Mouse (Mus musculus) heart, adult 9 months (tissue): Measurements from ENCODE around the gene Dand5.
"Not testable (repeated sequence)": the region's sequence is repeated elsewhere in the genome, so short reads cannot be mapped to it uniquely, and the experiment has no call there.

Source experiments
- DNase-seq, 2 experiments: peaks; one replicate each; pipeline ENCODE4 v3.0.0; 2022; ENCODE audit warnings: low spot score in 2 of 2

Dand5 gene

DNA sequence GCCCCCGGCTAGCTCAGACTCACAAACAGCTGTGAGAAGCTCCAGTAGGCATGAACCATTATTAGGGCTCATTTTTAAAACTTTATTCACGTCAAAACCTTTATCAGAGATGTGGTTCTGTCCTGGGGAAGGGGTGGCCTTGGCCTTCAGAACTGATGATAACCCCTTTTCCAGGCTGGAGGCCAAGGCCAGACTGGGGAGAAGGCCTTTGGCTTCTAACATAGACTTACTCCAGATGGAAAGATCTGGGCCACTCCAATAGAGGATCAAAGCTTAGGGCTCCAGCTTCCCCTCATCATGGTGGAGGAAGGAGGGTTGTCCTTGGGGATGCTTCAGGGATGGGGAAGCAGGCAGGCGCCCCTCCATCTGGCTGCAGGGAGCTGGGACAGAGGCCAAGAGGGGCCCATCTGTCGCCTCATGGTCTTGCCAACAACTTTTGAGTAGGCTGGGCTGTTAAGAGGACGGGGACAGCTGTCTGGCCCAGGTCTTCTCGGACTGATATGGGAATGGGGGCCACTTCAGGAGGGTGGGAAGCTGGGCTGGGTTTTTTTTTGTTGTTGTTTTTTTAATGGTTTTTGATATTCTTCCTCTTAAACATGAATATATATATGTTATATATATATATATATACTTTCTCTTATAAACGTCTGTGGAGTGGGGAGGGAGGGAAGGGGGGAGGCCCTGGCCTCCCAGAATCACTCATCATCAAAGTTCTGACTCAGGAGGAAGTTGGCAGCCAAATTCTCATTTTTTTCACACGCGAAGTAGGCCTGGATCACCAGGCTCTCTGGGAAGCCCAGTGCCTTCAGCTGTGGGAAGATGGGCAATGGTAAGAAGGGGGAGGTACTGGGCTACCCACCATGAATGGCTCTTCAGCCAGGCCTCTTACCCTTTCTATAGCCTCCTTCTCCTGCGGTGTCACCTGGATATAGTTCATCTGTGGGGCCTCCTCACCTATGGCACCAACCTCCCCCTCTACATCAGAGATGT lies 12.5 kb upstream of the Dand5 start:
- DNase-seq = no peak

DNA sequence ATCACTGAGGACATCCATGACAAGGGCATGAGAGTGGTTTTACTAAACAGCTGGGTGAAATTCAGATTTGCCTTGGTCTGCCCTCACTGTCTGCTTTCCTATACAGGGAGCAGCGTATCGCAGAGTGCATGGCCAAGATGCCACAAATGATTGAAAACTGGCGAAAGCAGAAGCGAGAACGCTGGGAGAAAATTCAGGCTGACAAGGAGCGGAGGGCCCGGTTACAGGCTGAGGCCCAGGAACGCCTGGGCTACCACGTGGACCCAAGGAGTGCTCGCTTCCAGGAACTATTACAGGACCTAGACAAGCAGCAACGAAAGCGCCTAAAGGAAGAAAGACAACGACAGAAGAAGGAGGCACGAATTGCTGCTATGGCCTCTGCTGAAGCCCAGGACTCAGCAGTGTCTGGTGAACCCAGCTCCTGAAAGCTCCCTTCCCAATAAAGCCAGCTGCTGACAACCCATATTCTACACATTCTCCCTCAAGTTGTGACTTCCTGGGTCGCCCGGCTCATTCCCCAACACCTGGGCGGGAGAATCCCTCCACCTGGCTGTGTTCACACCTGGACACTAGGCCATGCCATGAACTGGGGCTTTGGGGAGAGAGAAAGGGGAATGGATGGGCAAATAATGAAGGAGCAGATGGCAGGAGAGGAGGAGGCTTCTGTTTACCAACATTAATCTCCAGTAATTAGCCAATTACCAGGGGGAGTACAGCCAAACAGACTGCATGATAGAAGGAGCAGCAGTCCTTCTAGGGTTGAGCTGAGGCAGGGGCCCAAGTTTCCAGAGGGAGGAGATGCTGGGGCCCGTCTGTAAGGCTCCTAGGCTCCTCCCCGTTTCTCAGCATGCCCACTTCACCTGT lies 11.6 kb upstream of the Dand5 start:
- no peak for DNase-seq

DNA sequence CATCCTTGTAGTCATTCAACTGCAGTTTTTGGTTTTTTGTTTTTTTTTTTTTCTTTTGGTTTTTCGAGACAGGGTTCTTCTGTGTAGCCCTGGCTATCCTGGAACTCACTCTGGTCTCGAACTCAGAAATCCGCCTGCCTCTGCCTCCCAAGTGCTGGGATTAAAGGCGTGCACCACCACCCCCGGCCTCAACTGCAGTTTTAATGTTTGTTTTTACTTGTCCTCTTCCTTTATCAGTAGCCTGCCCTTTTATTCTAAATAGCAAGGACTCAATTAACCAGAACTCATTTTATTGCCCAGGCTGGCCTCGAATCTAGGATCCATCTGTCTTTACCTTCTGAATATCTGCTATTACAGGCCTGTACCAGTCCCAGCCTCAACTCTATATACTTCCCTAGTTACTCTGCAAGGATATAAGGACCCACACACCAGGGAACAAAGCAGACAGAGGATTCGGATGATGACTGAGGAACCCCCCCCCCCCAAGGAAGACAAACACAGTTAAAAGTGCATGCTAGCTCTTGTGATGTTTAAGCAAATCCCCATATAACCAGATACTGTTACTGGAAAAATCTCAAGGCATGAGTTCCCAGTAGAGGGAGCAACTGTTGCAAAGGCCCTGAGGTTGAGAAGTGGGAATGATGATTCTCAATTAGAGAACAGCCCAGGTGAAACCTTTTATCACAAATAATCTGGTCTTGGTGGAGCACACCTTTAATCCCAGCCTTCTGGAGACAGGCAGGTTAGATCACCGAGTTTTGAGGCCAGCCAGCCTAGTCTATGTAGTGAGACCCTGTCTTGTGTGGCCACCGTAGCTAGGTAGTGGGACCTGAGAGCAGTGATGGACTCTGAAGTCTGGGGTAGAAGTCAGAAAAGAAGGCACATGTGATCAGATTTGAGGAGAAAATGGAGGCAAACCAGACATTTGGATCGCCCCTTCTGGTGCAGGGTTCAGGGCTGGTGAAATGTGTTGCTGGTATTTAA lies 10.4 kb upstream of the Dand5 start:
- no peak for DNase-seq

DNA sequence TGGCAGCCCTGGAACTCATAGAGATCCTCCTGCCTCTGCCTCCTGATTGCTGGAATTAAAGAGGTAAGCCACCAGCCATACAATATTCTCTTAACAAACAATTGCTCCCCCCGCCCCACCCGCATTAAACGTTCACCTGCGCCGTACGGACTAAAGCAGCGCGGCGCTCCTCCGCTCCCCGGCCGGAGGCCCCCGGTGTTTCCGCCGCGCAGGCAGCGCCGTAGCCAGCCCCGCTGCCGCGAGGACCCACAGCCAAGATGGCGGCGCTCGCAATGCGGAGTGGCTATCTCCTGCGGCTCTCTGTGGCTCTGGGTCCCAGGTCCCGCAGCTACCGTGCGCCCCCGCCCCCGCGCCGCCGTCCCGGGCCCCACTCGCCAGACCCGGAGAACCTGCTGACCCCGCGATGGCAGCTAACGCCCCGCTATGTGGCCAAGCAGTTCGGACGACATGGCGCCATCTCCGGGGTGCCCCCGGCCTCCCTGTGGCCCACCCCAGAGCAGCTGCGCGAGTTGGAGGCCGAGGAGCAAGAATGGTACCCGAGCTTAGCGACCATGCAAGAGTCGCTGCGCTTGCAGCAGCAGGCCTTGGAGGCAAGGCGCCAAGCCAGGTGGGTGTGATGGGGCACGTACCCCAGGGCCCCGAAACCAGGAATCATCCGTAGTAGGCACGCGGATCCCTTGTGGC lies 9.6 kb upstream of the Dand5 start:
- peak; percentile 74 to 83 for DNase-seq

DNA sequence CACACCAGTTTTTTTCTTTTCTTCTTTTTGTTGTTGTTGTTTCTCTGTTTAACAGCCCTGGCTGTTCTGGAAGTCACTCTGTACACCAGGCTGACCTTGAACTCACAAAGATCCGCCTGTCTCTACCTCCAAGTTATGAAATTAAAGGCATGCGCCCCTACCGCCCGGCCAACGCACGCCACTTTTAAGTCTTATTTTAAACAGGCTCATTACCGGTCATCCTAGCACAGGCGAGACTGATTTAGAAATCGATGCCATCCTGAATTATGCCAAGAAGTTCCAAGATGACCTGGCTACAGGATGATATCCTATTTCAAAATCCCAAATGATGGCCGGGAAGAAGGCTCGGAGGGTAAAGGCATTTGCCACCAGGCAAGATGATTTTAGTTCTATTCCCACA lies 8.9 kb upstream of the Dand5 start, which contains the start of gene Gadd45gip1:
TSS of gene Gadd45gip1 (plus strand) at position 33 of the 400 bp plus-strand sequence.
- peak; percentile 49 to 58 for DNase-seq

DNA sequence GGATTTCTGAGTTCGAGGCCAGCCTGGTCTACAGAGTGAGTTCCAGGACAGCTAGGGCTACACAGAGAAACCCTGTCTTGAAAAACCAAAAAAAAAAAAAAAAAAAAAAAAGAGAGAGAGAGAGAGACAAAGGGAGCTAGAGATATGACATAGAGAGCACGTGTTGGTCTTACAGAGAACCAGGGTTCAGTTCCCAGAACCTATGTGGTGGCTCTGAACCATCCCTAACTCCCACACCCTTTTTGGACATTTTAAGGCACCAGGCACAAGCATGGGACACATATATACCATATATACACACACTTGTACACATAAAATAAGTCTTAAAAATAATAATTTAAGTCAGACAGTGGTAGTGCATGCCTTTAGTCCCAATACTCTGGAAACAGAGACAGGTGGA lies 3.9 kb upstream of the Dand5 start:
- not testable (repeated sequence) for DNase-seq

DNA sequence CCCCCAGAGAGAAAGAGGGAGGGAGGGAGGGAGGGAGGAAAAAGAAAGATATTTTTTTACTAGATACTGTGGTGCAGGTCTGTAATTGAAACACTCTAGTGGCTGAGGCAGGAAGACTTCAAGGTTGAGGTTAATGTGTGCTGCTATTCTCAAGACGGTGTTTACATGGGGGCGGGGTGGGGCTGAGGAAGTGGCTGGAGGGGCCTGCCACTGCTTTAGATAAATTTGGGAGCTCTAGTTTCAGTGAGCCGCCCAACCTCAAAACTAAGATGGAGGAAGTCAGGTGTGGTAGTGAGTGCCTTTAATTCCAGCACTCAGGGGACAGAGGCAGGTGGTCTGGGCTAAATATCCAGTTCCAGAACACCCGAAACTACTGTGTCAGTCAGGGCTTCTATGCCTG lies 3.0 kb upstream of the Dand5 start:
- no peak for DNase-seq

DNA sequence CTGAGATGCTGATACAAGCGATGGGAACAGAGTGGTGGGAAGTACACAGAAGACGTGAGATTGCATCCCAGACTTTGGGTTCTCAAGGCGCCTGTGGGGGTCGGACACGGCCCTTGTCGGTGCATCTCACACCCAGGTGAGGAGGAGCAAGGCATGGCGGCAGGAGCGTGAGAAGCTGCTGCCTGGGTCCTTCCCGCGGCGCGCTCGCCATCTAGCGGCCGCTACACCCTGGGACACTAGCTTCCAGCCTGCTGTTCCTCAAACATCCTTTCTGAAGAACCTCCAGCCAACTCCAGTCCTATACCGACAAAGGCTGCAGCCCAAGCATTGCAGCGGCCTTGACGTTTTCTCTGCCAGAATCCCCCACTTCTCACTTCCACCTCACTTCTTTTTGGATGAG lies 1.0 kb upstream of the Dand5 start:
- DNase-seq = no peak

DNA sequence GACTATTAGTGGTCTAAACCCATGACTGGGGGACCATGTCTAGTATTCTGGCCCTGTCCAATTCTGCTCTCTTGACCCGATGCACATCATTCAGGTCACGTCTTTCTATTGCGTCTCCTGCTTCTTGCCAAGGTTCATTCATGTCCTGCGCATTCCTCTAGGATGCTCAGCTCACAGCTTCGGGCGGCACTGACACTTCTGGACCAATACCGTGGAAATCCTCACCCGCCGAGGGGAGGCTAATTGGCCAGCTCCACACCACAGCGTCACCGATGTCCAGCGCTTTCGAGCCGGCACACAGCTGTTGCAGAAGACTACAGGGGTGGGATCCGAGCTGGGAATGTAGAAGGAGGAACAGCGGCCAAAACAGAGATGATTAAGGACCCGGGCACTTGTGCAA lies 6.5 kb downstream of the Dand5 start:
- no peak for DNase-seq

DNA sequence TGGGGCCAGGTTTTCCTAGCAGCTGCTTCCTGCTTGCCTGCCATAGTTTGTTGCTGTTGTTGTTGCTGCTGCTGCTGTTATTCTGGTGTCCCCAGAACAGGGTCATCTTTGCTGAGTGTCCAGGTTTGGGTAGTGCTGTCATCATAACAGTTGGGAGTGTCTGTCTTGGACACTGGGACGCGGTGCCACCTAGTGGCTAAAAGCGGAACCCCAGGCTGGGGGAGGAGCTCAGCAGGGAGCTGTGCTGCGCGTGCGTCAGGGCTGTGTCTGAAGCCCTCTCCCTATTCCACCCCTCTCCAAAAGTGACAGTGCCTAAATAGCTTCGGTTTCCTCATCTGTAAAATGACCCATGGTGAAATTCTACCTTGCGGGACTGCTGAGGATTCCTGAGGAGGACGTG lies 7.1 kb downstream of the Dand5 start:
- peak; percentile 91 to 95 for DNase-seq

DNA sequence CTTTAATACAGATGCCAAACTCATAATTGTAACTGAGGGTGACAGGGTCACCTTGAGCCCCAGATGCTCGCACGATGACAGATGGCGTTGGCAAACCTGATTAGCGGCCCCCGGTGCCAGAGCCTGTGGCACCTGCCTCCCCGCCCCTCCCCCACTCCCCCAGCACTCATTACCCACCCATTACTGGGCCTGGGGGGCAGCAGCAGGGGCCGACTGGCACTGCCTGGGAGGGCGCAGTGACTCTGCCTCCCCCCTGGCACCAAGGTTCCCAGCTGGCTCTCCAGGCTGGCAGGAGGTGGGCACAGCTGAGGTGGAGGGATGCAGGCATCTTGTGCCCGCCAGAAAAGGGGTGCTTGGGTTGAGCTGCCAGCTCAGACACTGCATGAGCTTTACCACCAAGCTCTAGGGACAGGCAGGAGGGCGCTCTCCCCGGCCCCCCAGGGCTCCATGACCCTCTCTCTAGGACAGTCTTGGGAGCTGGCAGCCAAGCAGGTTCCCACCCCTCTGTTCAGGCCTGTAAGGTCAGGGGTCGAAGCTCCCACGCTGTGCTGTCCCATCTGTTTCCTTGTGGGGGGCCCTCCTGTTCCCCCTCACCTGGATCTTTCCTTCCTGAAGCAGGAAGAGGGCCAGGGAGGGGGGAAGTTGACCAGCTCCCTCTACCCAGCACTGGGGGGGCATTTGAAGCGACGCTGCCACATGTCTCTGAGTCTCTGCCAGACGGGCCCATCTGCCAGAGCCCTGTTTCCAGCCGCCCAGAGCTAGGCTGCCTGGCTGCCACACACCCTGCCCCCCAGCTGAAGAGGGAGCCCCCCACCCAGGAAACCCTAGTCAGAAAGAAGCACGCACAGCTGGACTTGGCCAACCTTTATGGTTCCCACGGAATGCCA lies 7.8 kb downstream of the Dand5 start:
- no peak for DNase-seq

DNA sequence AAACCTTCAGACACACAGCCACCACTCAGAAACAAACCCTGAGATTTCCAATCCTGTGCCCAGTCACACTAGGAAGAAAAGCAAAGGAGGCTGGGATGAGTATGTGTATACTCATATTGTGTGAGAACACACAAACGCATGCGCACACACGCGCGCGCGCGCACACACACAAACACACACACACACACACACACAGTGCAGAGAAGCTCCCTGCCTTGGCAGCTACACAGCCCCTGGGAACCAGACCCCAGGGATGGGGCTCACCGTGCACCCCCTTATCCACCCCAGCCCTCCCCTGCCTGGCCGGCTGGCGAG lies 8.4 kb downstream of the Dand5 start:
- no peak for DNase-seq

DNA sequence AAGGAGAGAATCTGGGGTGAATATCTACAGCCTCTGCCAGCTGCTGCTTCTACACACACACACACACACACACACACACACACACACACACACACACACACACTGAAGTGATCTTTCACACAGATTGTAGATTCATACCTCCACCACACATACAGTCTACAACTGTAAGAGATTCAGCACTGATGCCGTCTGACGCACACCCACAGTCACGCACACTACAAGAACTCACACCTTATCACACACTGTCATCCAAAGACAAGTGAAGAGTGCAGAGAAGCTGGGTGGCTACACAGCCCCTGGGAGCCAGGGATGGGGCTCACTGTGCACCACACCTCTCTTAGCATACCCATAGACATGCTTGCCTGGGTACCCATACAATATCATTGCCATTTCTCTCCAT lies 8.8 kb downstream of the Dand5 start:
- DNase-seq = no peak

DNA sequence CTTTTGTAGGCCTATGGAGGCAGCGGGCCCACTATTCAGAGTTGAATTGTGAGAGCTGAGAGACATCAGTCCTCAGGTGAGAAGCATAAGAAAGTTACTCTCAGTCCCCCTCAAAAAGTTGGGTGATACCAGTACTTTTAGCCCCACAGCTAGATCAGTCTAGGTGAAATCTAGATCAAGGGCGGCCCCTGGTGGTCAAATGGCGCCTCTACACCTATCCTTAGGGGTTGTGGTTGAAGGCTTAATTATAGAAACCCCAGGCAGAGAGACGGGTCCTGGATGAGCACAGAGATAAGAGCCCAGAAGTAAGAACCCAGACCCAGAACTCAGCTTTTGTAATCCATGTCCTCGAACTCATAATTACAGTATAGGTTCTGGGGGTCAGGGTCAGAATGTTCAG lies 9.6 kb downstream of the Dand5 start:
- peak; percentile 64 to 83 for DNase-seq

DNA sequence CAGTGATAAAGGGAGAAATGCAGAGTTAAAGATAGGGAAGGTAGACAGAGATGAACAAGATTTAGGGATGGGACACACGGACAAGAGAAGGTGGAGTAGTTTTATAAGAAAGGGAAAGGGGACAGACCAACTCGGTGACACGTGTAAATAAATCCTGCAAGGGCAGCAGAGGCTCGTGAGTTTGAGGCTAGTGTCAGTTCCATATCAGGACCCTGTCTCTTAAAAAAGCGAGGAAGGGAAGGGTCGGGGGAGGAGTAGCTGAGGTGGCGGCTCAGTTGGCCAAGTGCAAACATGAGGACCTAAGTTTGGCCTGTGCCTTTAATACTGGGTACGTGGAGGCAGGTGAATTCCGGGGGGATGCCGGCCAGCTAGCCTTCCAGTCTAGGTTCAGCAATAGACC lies 11.3 kb downstream of the Dand5 start:
- no peak for DNase-seq

DNA sequence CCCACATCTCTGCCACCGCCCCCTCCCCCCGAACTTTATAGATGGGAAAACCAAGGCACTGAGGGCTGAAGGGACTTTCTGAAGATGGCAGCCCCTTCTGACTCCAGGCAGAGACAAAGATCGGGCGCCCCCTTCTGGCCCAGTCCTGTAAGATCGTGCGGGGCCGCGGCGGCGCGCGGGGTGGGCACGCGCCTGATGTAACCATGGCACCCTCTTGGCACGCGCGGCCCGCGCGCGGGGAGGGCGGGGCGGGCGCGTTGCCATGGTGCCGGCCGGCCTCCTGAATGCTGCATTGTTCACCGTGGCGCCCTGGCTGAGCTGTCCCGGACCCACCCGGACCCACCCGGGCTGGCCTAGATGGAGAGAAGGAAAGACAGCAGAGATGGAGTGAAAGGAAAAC lies 11.7 kb downstream of the Dand5 start:
- DNase-seq = peak; percentile 85 to 91

DNA sequence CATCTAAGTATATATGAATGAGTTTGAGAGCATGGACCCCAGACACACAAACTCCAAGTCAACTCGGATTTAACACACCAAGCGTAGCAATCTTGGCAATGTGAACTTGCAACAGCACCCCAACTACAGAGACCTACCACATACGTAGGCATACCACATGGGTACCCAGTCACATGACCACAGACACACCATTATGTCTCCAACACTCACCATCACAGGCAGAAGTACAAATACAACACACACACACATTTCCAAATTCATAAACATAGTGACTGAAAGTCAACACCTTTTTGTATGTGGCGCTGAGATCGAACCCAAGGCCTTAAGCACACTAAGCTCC lies 12.7 kb downstream of the Dand5 start:
- no peak for DNase-seq

DNA sequence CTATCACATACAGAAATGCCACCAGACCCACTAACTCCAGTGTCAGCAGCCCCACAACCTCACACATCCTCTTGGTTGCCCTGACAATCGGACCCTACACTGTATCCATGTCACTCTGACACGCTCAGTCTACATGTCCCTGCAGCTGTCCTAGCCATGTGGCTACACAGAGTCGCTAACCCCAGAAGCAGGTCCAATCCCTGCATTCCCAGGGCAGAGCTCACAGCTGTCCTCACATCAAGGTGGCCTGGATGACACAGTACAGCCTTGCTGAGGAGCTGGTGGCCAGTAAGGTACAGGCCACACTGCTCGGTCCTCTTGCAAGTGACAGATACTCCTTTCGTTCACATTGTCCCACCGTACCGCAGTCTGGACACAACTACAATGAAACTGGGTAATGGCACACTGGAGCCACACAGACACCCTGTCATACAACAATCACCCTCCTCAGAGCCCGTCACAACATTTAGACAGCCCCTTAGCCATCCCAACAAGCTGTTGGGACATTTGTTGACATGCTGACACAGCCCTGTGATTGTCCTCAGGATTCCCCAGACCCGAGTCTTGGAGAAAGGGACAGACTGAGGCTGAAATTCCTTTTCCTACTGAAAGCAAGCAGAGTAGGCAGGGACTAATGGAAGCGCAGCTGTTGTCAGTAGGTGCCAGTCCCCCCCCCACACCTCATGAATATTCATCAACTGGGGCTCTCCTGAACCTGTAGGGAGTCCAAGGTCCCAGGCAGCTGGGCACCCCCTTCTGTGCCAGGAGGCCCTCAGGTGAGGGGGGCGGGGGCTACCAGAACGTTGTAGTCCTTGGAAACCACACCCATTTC lies 13.3 kb downstream of the Dand5 start:
- no peak for DNase-seq

DNA sequence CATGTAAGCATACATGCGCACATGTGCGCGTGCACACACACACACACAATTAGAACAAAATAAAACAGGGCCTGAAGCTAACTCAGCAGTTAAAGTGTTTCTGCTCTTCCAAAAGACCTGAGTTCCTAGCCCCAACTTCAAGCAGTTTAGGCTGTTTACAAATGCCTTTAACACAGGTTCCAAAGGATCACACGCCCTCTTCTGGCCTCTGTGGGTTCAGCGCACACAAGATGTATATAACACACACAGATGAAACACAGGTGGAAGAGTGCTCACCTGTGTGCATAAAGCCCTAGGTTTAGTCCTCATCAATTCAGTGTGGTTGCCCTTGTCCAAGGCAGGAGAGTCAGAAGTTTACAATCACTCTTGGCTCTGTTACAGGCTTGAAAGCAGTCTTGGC lies 16.6 kb downstream of the Dand5 start:
- no peak for DNase-seq
